In genomic region chr4:43116249-43116648, GRCm38 (mm10) we compare ENCODE assay signal across 19 mouse cellular contexts.
"Had no signal": no experiment of that assay in that cellular context is flagged by ENCODE, and none has a peak within 500 bp of the region (broad histone marks: within the 10 kb centered on the region; RNA-seq: fewer than 3 reads in every experiment).

No protein-coding gene starts in this region.

- DNase-seq: lung, adult 2 months; lung, postnatal 14 days; lung, postnatal 36 days; midbrain, embryonic 14.5 days; retina, postnatal 1 day; right cerebral cortex, adult 18-20 months; right cerebral cortex, postnatal 25 days; right cerebral cortex, postnatal 4 days; spleen, adult 18-20 months; thymus, adult 18-20 months; thymus, postnatal 14 days; thymus, postnatal 36 days had no signal

- H3K27ac ChIP-seq: lung, embryonic 15.5 days; macrophage; neural tube, embryonic 13.5 days; neural tube, embryonic 15.5 days had no signal

- H3K36me3 ChIP-seq: lung, embryonic 15.5 days; neural tube, embryonic 13.5 days; neural tube, embryonic 15.5 days had no signal

- H3K9me3 ChIP-seq: lung, embryonic 15.5 days; megakaryocyte, embryonic 14.5 days; neural tube, embryonic 13.5 days; neural tube, embryonic 15.5 days had no signal

- H3K4me1 ChIP-seq: lung, embryonic 15.5 days; neural tube, embryonic 13.5 days; neural tube, embryonic 15.5 days had no signal

- H3K27me3 ChIP-seq: lung, embryonic 15.5 days; megakaryocyte, embryonic 14.5 days; neural tube, embryonic 13.5 days; neural tube, embryonic 15.5 days had no signal

- H3K9ac ChIP-seq: lung, embryonic 15.5 days; neural tube, embryonic 13.5 days; neural tube, embryonic 15.5 days had no signal

- H3K4me3 ChIP-seq: lung, embryonic 15.5 days; megakaryocyte, embryonic 14.5 days; myocyte; neural tube, embryonic 13.5 days; neural tube, embryonic 15.5 days had no signal

- H3K4me2 ChIP-seq: lung, embryonic 15.5 days; midbrain, embryonic 11.5 days; neural tube, embryonic 13.5 days; neural tube, embryonic 15.5 days had no signal
